Mouse (Mus musculus) B cell, adult 62 days (primary cell): Measurements from ENCODE around the gene AI854703. TPM values are rescaled to one million over a fixed set of nuclear protein-coding genes. Genes with fewer than 3 reads are reported as not detected.

Source experiments
- total RNA-seq: library from RNA; stranded (reverse); gene quantifications from 4 replicates; pipeline ENCODE4 v1.2.4, GENCODE M21; 2023

The AI854703 gene
- 0.15 TPM in 1 of 4 replicates, not detected in the others for total RNA-seq

GRCm38 (mm10) chr6:48626464-48626863, at the start of gene AI854703:
Gene AI854703 (plus strand): TSS chr6:48626764.

DNA sequence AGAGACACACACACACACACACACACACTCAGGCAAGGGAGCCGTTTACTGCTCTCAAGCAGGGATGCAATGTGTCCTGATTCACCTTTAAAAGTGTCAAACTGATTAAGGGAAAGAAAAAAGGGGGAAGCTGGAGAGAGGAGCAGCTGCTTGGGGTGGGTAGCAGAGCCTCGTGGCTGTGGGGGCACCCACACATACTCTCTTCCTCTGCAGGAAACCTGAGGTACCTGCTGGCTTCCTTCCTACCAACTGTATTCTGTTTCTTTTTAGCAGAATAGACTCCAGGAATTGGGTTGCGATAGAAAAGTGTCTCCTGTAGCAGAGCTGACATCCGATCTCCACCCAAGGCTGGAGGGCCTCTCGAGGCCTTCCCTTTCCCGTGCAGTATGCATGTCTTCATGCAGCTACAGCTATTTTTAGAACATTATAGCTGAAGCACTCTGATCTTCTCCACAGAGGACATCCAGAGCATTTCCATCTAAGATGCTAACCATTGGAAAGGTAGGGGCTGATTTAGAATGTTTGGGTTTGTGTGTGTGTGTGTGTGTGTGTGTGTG, 37.3 kb upstream of the AI854703 start, which contains the start of gene Gm45021:
Gene Gm45021 (plus strand): TSS at position 417 of the 557 bp plus-strand sequence.

DNA sequence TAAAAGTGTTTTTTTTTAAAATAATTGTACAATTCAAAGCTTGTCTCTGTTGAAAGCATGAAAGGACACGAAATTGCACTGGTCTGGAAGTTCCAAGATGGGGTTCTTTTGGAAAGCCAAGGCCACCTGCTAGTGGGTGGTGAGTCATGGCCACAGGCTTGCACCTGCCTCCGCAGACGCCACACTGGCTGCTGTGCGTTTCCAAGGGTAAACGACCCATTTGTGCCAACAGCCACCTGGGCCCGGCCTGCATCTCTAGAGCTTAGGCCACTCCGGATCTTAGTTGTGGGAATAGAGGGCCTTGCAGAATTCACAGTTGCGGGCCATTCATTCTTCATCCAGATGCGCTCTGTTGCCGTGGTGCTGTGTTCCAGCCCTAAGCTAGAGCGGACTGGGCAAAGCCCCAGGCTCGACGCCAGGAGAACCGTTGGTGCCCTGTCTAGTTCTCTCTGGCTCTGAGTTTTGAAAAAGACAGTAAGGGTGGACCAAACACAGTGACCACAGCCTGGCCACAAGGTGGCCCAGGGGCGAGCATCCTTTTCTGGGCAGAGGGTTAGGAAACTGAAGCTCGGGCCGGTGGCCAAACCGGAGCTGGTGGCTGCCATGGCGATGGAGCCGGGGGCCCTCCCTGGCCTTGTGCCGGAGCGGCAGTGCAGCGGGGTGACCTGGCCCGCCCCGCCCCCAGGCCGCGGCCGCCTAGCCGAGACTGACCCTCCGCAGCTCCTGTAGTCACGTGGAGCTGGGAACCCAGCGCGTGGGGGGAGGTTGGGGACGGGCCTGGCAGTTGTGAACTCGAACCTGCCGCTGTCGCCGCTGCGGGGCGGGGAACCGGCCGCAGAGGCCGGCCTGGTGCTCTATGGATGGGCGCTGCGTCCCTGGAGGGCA, 33.2 kb upstream of the AI854703 start, which contains the start of the genes Repin1 and Gm44965:
Gene Repin1 (plus strand): TSS at position 726 of the 885 bp plus-strand sequence.
Gene Gm44965 (plus strand): TSS at position 784 of the 885 bp plus-strand sequence.

GRCm38 (mm10) chr6:48601271-48602079, 25.1 kb upstream of the AI854703 start, which contains the start of gene Zfp775:
Gene Zfp775 (plus strand): TSS chr6:48602063.

GRCm38 (mm10) chr6:48646995-48647394, 20.4 kb downstream of the AI854703 start, which contains the start of gene Gimap8:
Gene Gimap8 (plus strand): TSS chr6:48647234.

DNA sequence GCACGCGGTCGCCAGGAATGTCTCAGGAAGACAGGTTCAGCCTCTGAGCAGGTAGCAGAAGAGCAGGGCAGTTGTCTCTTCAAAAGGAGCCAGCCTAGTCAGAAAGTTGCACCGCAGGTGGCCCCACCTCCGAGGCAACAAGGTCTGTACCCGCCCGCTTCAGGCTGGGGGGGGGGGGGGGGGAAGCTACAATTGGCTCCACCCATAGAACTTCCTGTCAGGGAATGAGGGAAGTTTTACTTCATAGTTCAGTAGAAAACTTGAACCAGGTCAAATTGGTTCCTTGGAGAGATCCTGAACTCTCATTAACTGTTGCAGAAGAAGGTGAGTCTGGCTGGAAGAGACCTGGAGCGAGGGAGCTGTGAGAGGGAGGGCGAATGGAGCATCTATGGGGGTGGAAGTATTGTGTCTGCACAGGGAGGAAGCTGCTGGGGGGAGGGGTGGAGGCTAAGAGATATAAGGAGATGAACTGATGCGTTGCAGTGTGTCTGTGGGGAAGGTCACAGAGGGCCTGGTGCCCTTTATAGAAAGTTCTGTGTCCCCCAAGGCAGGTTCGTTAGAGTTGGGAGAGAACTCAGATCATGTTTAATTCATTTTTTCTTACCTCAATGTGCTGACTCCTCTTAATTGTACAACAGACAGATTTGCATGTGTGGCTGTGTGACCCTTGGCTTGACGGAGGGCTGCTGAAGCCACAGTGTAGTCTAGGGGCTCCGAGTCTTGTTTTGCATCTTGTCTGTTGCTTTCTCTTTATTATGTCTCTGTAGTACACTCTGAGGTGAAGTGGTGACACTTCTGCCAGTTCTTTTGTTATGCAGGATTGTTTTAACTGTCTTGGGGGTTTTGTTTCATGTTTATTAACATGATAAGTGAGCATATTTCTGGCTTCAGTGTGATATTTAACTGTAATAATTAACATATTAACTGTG, 49.6 kb downstream of the AI854703 start, which contains the start of gene Gimap9:
Gene Gimap9 (plus strand): TSS at position 199 of the 929 bp plus-strand sequence.

Other genes with a start within 250 kb of the AI854703 start
- gene Krba1, start 231.2 kb upstream of the AI854703 start, total RNA-seq, result 23.7 to 25.7 TPM (median 24.7 TPM) in 4 replicates
- 3.5 to 6.8 TPM (median 6.4 TPM) in 4 replicates for gene Zfp467, start 180.9 kb upstream of the AI854703 start, total RNA-seq
- 0.06 to 0.39 TPM (median 0.09 TPM) in 3 of 4 replicates, not detected in the other for gene Sspo, start 178.5 kb upstream of the AI854703 start, total RNA-seq
- gene Atp6v0e2, start 89.1 kb upstream of the AI854703 start, total RNA-seq, result 0.60 to 1.6 TPM (median 0.81 TPM) in 3 of 4 replicates, not detected in the other
- 37.3 to 57.1 TPM (median 41.3 TPM) in 4 replicates for gene Lrrc61, start 72.0 kb upstream of the AI854703 start, total RNA-seq
- 0.86 to 0.88 TPM in 2 of 4 replicates, not detected in the others for gene Rarres2, start 54.0 kb upstream of the AI854703 start, total RNA-seq
- gene Gm45021, start 37.2 kb upstream of the AI854703 start, total RNA-seq, result not detected in 4 replicates
- 5.2 to 8.7 TPM (median 7.0 TPM) in 4 replicates for gene Repin1, start 32.9 kb upstream of the AI854703 start, total RNA-seq
- 3.2 to 4.3 TPM in 2 of 4 replicates, not detected in the others for gene Gm44965, start 32.8 kb upstream of the AI854703 start, total RNA-seq
- gene Zfp775, start 24.7 kb upstream of the AI854703 start, total RNA-seq, result 2.6 to 7.6 TPM (median 3.5 TPM) in 4 replicates
- gene Gimap8, start 20.5 kb downstream of the AI854703 start, total RNA-seq, result 120 to 134 TPM (median 126 TPM) in 4 replicates
- 43.3 to 49.9 TPM (median 44.9 TPM) in 4 replicates for gene Gimap9, start 49.4 kb downstream of the AI854703 start, total RNA-seq
- 125 to 156 TPM (median 132 TPM) in 4 replicates for gene Gimap4, start 57.8 kb downstream of the AI854703 start, total RNA-seq
- gene Gimap6, start 81.5 kb downstream of the AI854703 start, total RNA-seq, result 1,215 to 1,315 TPM (median 1,252 TPM) in 4 replicates
- 34.6 to 42.0 TPM (median 40.8 TPM) in 4 replicates for gene Gm28053, start 91.8 kb downstream of the AI854703 start, total RNA-seq
- gene Gimap7, start 91.9 kb downstream of the AI854703 start, total RNA-seq, result 85.1 to 98.1 TPM (median 90.2 TPM) in 4 replicates
- gene Gimap1, start 112.3 kb downstream of the AI854703 start, total RNA-seq, result 111 to 129 TPM (median 124 TPM) in 4 replicates
- gene Gimap5, start 119.4 kb downstream of the AI854703 start, total RNA-seq, result 100 to 107 TPM (median 105 TPM) in 4 replicates
- 155 to 167 TPM (median 164 TPM) in 4 replicates for gene Gimap3, start 144.1 kb downstream of the AI854703 start, total RNA-seq
- gene Tmem176a, start 214.2 kb downstream of the AI854703 start, total RNA-seq, result 0.78 to 1.4 TPM (median 1.3 TPM) in 4 replicates
- 1.8 to 3.5 TPM (median 2.7 TPM) in 4 replicates for gene Tmem176b, start 214.7 kb downstream of the AI854703 start, total RNA-seq
- not detected in 4 replicates for gene Aoc1, start 246.1 kb downstream of the AI854703 start, total RNA-seq